Mouse (Mus musculus) layer of hippocampus, adult 9-10 months (tissue): ENCODE measurements around the gene Acsl3.

ENCODE experiments used
- DNase-seq: peaks from one replicate; pipeline ENCODE4 v3.0.0; 2022; ENCODE audit warnings: low spot score

Acsl3 gene

GRCm38 (mm10) chr1:78657671-78658440 lies at the start of gene Acsl3, which contains the start of gene Utp14b:
TSS of gene Acsl3 (plus strand) at chr1:78657825.
TSS of gene Utp14b (plus strand) at chr1:78658038.
- DNase-seq = peak; percentile 90

GRCm38 (mm10) chr1:78609134-78609907 lies 48.3 kb upstream of the Acsl3 start:
- DNase-seq = no peak

- DNase-seq = no peak
Observed at GRCm38 (mm10) chr1:78611039-78611438, 46.6 kb upstream of the Acsl3 start.

- no peak for DNase-seq
Observed at GRCm38 (mm10) chr1:78612959-78613358, 44.7 kb upstream of the Acsl3 start.

- DNase-seq = no peak
Observed at GRCm38 (mm10) chr1:78624352-78624751, 33.3 kb upstream of the Acsl3 start.

- no peak for DNase-seq
Observed at GRCm38 (mm10) chr1:78634486-78634885, 23.1 kb upstream of the Acsl3 start.

GRCm38 (mm10) chr1:78640871-78641270 lies 16.8 kb upstream of the Acsl3 start:
- no peak for DNase-seq

GRCm38 (mm10) chr1:78641791-78642190 lies 15.8 kb upstream of the Acsl3 start:
- no peak for DNase-seq

- DNase-seq = no peak
Observed at GRCm38 (mm10) chr1:78642197-78642596, 15.4 kb upstream of the Acsl3 start.

- no peak for DNase-seq
Observed at GRCm38 (mm10) chr1:78647317-78647885, 10.2 kb upstream of the Acsl3 start.

GRCm38 (mm10) chr1:78649269-78650061 lies 8.2 kb upstream of the Acsl3 start:
- no peak for DNase-seq

- DNase-seq = no peak
Observed at GRCm38 (mm10) chr1:78656472-78656871, 1.2 kb upstream of the Acsl3 start.

GRCm38 (mm10) chr1:78657021-78657629 lies 500 bp upstream of the Acsl3 start:
- DNase-seq = no peak

GRCm38 (mm10) chr1:78658441-78659269 lies 1.0 kb downstream of the Acsl3 start:
- peak; percentile 9 for DNase-seq

GRCm38 (mm10) chr1:78659270-78659823 lies 1.7 kb downstream of the Acsl3 start:
- no peak for DNase-seq

GRCm38 (mm10) chr1:78664326-78664725 lies 6.7 kb downstream of the Acsl3 start:
- no peak for DNase-seq

- DNase-seq = no peak
Observed at GRCm38 (mm10) chr1:78665954-78666499, 8.4 kb downstream of the Acsl3 start.

- DNase-seq = no peak
Observed at GRCm38 (mm10) chr1:78666585-78666984, 9.0 kb downstream of the Acsl3 start.

GRCm38 (mm10) chr1:78682291-78682690 lies 24.7 kb downstream of the Acsl3 start:
- DNase-seq = no peak

GRCm38 (mm10) chr1:78684128-78684527 lies 26.5 kb downstream of the Acsl3 start:
- no peak for DNase-seq
